In genomic region chr16:23299904-23300740, GRCm38 (mm10) we compare ENCODE assay signal across 18 mouse cellular contexts.
"Had no signal": no experiment of that assay in that cellular context is flagged by ENCODE, and none has a peak within 500 bp of the region (broad histone marks: within the 10 kb centered on the region; RNA-seq: fewer than 3 reads in every experiment).

No protein-coding gene starts in this region.

- H3K36me3 ChIP-seq: midbrain, embryonic 10.5 days; neural tube, embryonic 15.5 days had no signal

- ATAC-seq: liver, postnatal 0 days had no signal

- H3K4me2 ChIP-seq: limb, embryonic 12.5 days; liver, embryonic 13.5 days; neural tube, embryonic 15.5 days had no signal

- H3K4me3 ChIP-seq: layer of hippocampus, adult 2 months; limb, embryonic 12.5 days; liver, embryonic 13.5 days; midbrain, embryonic 10.5 days; myocyte; neural tube, embryonic 15.5 days had no signal

- H3K9ac ChIP-seq: limb, embryonic 12.5 days; liver, embryonic 13.5 days; liver, postnatal 0 days; neural tube, embryonic 15.5 days had no signal

- H3K27me3 ChIP-seq: limb, embryonic 12.5 days; liver, embryonic 13.5 days; neural tube, embryonic 15.5 days had no signal

- H3K27ac ChIP-seq: kidney, postnatal 0 days; layer of hippocampus, adult 2 months; limb, embryonic 12.5 days; liver, embryonic 13.5 days; midbrain, embryonic 10.5 days; neural tube, embryonic 15.5 days had no signal

- DNase-seq: kidney, adult 11 months; kidney, adult 9 months; kidney, postnatal 4 days; liver; liver, embryonic 13.5 days; liver, postnatal 0 days; lung, postnatal 36 days; midbrain, embryonic 14.5 days; right cerebral cortex, adult 18-20 months; right cerebral cortex, postnatal 25 days; thymus, adult 18-20 months; thymus, postnatal 25 days had no signal

- H3K9me3 ChIP-seq: limb, embryonic 12.5 days; liver, embryonic 13.5 days; midbrain, embryonic 10.5 days; neural tube, embryonic 15.5 days had no signal

- H3K4me1 ChIP-seq: neural tube, embryonic 15.5 days had no signal
